Mouse (Mus musculus) MEL (cell line): ENCODE data around the gene Adamts16. TPM values are rescaled to one million over a fixed set of nuclear protein-coding genes. Genes with fewer than 3 reads are reported as not detected.
"Not testable (repeated sequence)": the region's sequence is repeated elsewhere in the genome, so short reads cannot be mapped to it uniquely, and the experiment has no call there.

Experiments used
- DNase-seq: peaks from one replicate; pipeline ENCODE4 v3.0.0; 2011; ENCODE audit warnings: low read depth, low spot score
- H3K27ac ChIP-seq: 2 replicates; pipeline ENCODE4 v1.5.1; 2012; ENCODE audit warnings: low read depth, mild to moderate bottlenecking, control low read depth, low read length, moderate library complexity; ENCODE audit not compliant: control insufficient read depth
- H3K27me3 ChIP-seq, 2 experiments: fragments of 150-350 bp in 1 of 2; sonication (generic) in 1 of 2; 2 replicates each; pipeline ENCODE4 v1.6.1; 2012; ENCODE audit warnings: low read length in 2 of 2, mild to moderate bottlenecking in 2 of 2, improper control_type of control experiment in 1 of 2, moderate library complexity in 1 of 2; ENCODE audit not compliant: insufficient read depth in 2 of 2, control insufficient read depth in 1 of 2
- H3K36me3 ChIP-seq, 2 experiments: 2 replicates each; pipeline ENCODE4 v1.6.1; 2012 to 2014; ENCODE audit warnings: low read length in 2 of 2, improper control_type of control experiment in 1 of 2, inconsistent platforms in 1 of 2, mild to moderate bottlenecking in 1 of 2; ENCODE audit not compliant: insufficient read depth in 2 of 2, control insufficient read depth in 1 of 2
- H3K4me1 ChIP-seq, 2 experiments: fragments of 150-350 bp in 1 of 2; sonication (generic) in 1 of 2; 2 replicates each; pipeline ENCODE4 v1.6.1; 2012; ENCODE audit warnings: low read length in 2 of 2, improper control_type of control experiment in 1 of 2, mild to moderate bottlenecking in 1 of 2; ENCODE audit not compliant: insufficient read depth in 2 of 2, control insufficient read depth in 1 of 2
- H3K4me3 ChIP-seq, 2 experiments: fragments of 150-350 bp in 1 of 2; sonication (generic) in 1 of 2; 2 replicates each; pipeline ENCODE4 v1.5.1; 2012; ENCODE audit warnings: low read depth in 2 of 2, low read length in 2 of 2, mild to moderate bottlenecking in 2 of 2, moderate library complexity in 2 of 2, control low read depth in 1 of 2, improper control_type of control experiment in 1 of 2; ENCODE audit not compliant: control insufficient read depth in 1 of 2, insufficient read depth in 1 of 2
- H3K79me2 ChIP-seq: 2 replicates; pipeline ENCODE4 v1.6.1; 2012; ENCODE audit warnings: mild to moderate bottlenecking, low read length, moderate library complexity; ENCODE audit not compliant: control insufficient read depth, poor library complexity, insufficient read depth
- H3K9ac ChIP-seq: 2 replicates; pipeline ENCODE4 v1.6.1; 2012; ENCODE audit warnings: low read depth, mild to moderate bottlenecking, control low read depth, low read length, moderate library complexity; ENCODE audit not compliant: control insufficient read depth, poor library complexity, severe bottlenecking
- H3K9me3 ChIP-seq: fragments of 150-350 bp; sonication (generic); replicated peaks from 2 replicates; pipeline ENCODE4 v1.6.1; 2012; ENCODE audit warnings: mild to moderate bottlenecking, low read length, improper control_type of control experiment, moderate library complexity; ENCODE audit not compliant: insufficient read depth
- CHD1 ChIP-seq: IDR thresholded peaks from 2 replicates; pipeline ENCODE4 v1.6.1; 2012; ENCODE audit warnings: low read depth, mild to moderate bottlenecking, inconsistent platforms, low read length, improper control_type of control experiment
- CHD2 ChIP-seq: IDR thresholded peaks from 2 replicates; pipeline ENCODE4 v1.6.1; 2011; ENCODE audit warnings: low read length, improper control_type of control experiment
- CTCF ChIP-seq, 3 experiments: IDR thresholded peaks in 2 of 3; conservative IDR thresholded peaks in 1 of 3; 2 replicates each; pipeline ENCODE4 v1.5.1; 2011 to 2012; ENCODE audit warnings: low read length in 3 of 3, low read depth in 2 of 3, mild to moderate bottlenecking in 2 of 3, improper control_type of control experiment in 1 of 3, inconsistent platforms in 1 of 3, mixed read lengths in 1 of 3, moderate library complexity in 1 of 3; ENCODE audit not compliant: control insufficient read depth in 1 of 3, insufficient read depth in 1 of 3, poor library complexity in 1 of 3, severe bottlenecking in 1 of 3
- E2F4 ChIP-seq: IDR thresholded peaks from 2 replicates; pipeline ENCODE4 v1.6.1; 2011; ENCODE audit warnings: low read depth, low read length, improper control_type of control experiment, borderline replicate concordance
- HCFC1 ChIP-seq: IDR thresholded peaks from 2 replicates; pipeline ENCODE4 v1.6.1; 2012; ENCODE audit warnings: low read depth, mild to moderate bottlenecking, inconsistent platforms, low read length, improper control_type of control experiment, moderate library complexity
- JUND ChIP-seq: IDR thresholded peaks from 2 replicates; pipeline ENCODE4 v1.6.1; 2011; ENCODE audit warnings: low read depth, mild to moderate bottlenecking, improper control_type of control experiment, low read length
- MAX ChIP-seq: IDR thresholded peaks from 2 replicates; pipeline ENCODE4 v1.6.1; 2011; ENCODE audit warnings: low read length, improper control_type of control experiment
- MEF2A ChIP-seq: IDR thresholded peaks from 2 replicates; pipeline ENCODE4 v1.6.1; 2014; ENCODE audit warnings: low read depth, mild to moderate bottlenecking, inconsistent platforms, low read length, improper control_type of control experiment; ENCODE audit not compliant: poor library complexity, insufficient replicate concordance, severe bottlenecking; ENCODE audit errors: extremely low read depth
- MYC ChIP-seq: IDR thresholded peaks from 2 replicates; pipeline ENCODE4 v1.6.1; 2011; ENCODE audit warnings: low read depth, mild to moderate bottlenecking, low read length, improper control_type of control experiment, moderate library complexity
- NRF1 ChIP-seq: IDR thresholded peaks from 2 replicates; pipeline ENCODE4 v1.6.1; 2014; ENCODE audit warnings: low read depth, mild to moderate bottlenecking, inconsistent platforms, low read length, improper control_type of control experiment, moderate library complexity; ENCODE audit not compliant: poor library complexity, insufficient read depth, severe bottlenecking
- RCOR1 ChIP-seq: IDR thresholded peaks from 2 replicates; pipeline ENCODE4 v1.6.1; 2012; ENCODE audit warnings: low read depth, mild to moderate bottlenecking, inconsistent platforms, low read length, improper control_type of control experiment
- TCF12 ChIP-seq: IDR thresholded peaks from 2 replicates; pipeline ENCODE4 v1.6.1; 2014; ENCODE audit warnings: low read depth, mild to moderate bottlenecking, inconsistent platforms, low read length, improper control_type of control experiment, moderate library complexity
- ZC3H11A ChIP-seq: IDR thresholded peaks from 2 replicates; pipeline ENCODE4 v1.6.1; 2012; ENCODE audit warnings: low read depth, mild to moderate bottlenecking, inconsistent platforms, low read length, improper control_type of control experiment
- ZNF384 ChIP-seq: IDR thresholded peaks from 2 replicates; pipeline ENCODE4 v1.6.1; 2012; ENCODE audit warnings: low read depth, mild to moderate bottlenecking, inconsistent platforms, low read length, improper control_type of control experiment
- polyA plus RNA-seq, 2 experiments: library from polyadenylated mRNA; stranded (reverse) in 1 of 2; unstranded in 1 of 2; fragments of >175 nt in 1 of 2; fragments of >200 nt in 1 of 2; gene quantifications; 2 replicates each; pipeline versions ENCODE4 v1.2.1 to v1.2.4; 2012; ENCODE audit warnings: low replicate concordance in 2 of 2, low read depth in 1 of 2; ENCODE audit not compliant: insufficient read length in 2 of 2, insufficient read depth in 1 of 2, missing spikeins in 1 of 2
- total RNA-seq: library from RNA; depleted of rRNA; stranded (reverse); fragments of 300-350 nt; gene quantifications from 2 replicates; pipeline ENCODE4 v1.2.3, GENCODE M21; 2012

Gene Adamts16
- total and polyA plus RNA-seq, 3 experiments = not detected

GRCm38 (mm10) chr13:70883891-70884890 is 42.6 kb upstream of the Adamts16 start:
- no peak for DNase-seq
- no peaks in the 10 kb centered on the region for H3K79me2 ChIP-seq
- TF ChIP-seq JUND (no peak), ZNF384 (no peak), E2F4 (no peak), ZC3H11A (no peak), CHD1 (no peak), HCFC1 (no peak), MAX (no peak), RCOR1 (no peak), NRF1 (no peak), CTCF (IDR thresholded peaks at IDR 0.05 in 2 of 3, conservative IDR thresholded peaks at IDR 0.05 in 1 of 3; ENCODE audit: control insufficient read depth in 1 of 3, insufficient read depth in 1 of 3, low read depth in 2 of 3, low read length in 3 of 3, poor library complexity in 1 of 3, severe bottlenecking in 1 of 3) (no peak), MEF2A (no peak), TCF12 (no peak), CHD2 (no peak), MYC (no peak)
- H3K27me3 ChIP-seq = no peaks in the 10 kb centered on the region
- H3K4me3 ChIP-seq = no peak overlapping the region
- no peak overlapping the region for H3K27ac ChIP-seq
- no peaks in the 10 kb centered on the region for H3K4me1 ChIP-seq
- H3K9me3 ChIP-seq = no peaks in the 10 kb centered on the region
- no peak overlapping the region for H3K9ac ChIP-seq
- H3K36me3 ChIP-seq = no peaks in the 10 kb centered on the region

- not testable (repeated sequence) for H3K4me1 ChIP-seq, DNase-seq, H3K27ac ChIP-seq, H3K4me3 ChIP-seq, H3K27me3 ChIP-seq, H3K79me2 ChIP-seq, H3K9me3 ChIP-seq, H3K9ac ChIP-seq, H3K36me3 ChIP-seq
These were observed 38.4 kb upstream of the Adamts16 start for GRCm38 (mm10) chr13:70879971-70880370.
